Mouse (Mus musculus): ENCODE results near the gene Olfr1314.

Gene Olfr1314

DNA sequence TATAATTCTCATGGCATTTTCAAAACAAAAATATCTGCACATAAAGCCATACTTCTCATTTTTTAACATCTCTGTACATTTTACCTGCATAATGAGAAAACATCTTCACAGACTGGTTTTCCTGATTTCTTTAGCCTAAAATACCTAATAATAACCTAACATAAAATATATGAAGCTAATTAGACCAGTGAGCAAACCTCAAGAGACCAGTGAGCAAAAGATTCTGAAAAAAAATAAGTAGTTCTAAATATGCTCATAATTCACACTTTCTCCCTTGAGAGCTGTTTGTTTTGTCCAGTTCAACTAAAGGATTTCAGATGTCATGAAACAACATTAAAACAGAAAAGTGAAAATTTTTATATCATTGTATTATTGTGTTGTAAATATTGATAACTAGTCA is at the start of gene Olfr1314:
TSS of gene Olfr1314 (minus strand) at position 101 of the 400 bp plus-strand sequence.
- no peak for DNase-seq (ENCODE audit: low read depth, low spot score)

DNA sequence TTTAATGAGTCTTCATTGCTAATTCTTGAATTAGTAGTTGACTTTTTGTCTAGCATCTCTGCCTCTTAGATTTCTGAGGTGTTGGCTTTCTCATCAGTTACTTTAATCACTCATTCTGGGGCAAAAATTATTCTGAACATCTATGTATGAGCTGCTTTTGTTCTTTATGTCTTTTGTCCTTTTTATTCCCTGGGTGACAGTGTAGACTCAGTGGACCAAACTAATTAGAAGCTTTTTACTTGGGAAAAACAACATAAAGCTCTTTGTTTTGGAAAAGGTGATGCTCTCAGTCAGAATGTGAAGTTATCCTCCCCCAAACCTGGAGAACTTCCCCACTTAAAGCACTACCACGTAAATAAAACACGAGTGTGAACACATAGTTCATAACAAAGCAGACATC is 43.4 kb upstream of the Olfr1314 start, which contains the start of gene Olfr1317:
TSS of gene Olfr1317 (plus strand) at position 301 of the 400 bp plus-strand sequence.
- DNase-seq (ENCODE audit: low read depth, low spot score), result no peak

DNA sequence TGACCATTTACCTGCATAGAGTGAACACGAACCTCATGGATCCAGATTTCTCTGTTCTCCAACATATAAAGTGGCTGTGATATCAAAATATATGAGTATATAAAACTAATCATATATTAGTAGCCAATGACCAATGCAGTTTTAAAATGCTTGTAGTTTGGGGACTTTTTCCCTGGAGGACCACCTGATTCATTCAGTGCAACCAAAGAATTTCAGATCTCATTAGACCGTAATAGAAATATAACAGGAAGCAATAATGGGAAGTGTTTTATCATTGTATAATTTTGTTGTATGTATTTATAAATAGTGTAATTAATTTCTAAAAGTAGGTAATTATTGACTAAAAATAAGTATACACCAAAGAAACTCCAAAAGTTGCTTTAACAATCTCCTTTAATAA is 38.3 kb upstream of the Olfr1314 start, which contains the start of gene Olfr1316:
TSS of gene Olfr1316 (minus strand) at position 101 of the 400 bp plus-strand sequence.
- DNase-seq (ENCODE audit: low read depth, low spot score), result no peak

DNA sequence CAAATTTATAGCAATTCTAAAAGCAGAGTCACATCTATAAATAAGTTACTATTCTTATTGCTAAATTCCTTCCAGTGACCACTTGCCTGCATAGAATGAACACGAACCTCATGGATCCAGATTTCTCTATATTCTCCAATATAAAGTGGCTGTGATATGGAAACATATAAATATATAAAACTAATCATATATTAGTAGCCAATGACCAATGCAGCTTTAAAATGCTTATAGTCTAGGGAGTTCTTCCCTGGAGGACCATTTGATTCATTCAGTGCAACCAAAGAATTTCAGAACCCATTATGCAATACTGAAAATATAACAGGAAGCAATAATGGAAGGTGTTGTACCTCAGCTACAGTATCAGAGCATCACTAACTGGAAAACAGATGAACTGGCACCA is 18.8 kb upstream of the Olfr1314 start, which contains the start of gene Olfr1315-ps1:
TSS of gene Olfr1315-ps1 (minus strand) at position 101 of the 400 bp plus-strand sequence.
- no peak for DNase-seq (ENCODE audit: low read depth, low spot score)

DNA sequence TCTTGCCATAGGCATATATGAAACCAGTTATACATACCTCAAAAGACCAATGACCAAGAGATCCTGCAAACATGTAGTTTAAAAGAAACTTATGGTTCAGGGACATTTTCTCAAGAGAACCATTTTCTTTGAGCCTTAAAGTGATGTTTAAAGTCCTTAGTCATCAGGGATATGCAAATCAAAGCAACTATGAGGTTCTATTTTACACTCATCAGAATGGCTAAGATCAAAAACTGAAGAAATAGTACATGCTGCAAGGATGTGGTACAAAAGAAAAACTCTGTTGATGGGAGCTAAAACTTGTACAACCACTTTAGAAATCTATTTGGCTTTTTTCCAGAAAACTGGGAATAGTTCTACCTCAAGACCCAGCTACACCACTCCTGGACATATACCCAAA is 18.8 kb downstream of the Olfr1314 start, which contains the start of gene Olfr1313:
TSS of gene Olfr1313 (minus strand) at position 101 of the 400 bp plus-strand sequence.
- no peak for DNase-seq (ENCODE audit: low read depth, low spot score)

DNA sequence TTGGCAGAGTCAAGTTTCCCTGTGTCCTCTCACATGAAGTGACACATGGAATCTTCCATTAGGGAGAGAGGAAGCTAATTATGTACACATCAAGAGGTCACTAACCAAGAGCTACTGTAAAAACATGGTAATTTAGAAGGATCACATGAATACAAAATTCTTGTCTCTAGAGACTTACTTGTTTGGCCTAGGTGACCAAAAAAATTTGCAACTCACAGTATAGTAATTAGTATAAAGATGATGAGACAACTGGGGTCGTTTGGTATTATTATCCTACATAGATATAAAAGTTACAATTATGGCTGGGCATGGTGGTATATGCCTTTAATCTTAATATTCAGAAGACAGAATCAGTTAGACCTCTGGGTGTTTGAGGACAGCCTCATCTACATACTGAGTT is 46.4 kb downstream of the Olfr1314 start, which contains the start of gene Olfr1312:
TSS of gene Olfr1312 (minus strand) at position 101 of the 400 bp plus-strand sequence.
- DNase-seq (ENCODE audit: low read depth, low spot score), result no peak
